Mouse (Mus musculus): Measurements from ENCODE around the gene Gpatch2.

Gpatch2 gene

DNA sequence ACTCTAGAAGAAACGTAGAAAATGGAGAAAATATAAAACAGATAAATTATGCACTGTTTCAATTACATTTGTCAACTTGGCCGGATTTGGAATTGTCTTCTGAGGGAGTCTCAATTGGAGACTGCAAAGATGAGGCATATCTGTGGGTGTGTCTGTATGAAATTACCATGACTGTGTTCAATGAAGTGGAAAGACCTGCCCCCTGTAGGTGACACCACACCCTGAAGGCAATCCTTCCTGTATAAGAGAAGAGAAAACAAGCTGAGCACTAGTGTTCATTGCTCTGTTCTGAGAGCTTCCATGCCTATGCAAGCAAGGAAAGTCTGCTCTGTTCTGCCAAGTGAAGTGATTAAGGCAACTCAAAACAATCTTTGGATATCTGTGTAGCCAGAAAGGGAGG, 153.7 kb downstream of the Gpatch2 start:
- DNase-seq (ENCODE audit: low spot score), result no peak

DNA sequence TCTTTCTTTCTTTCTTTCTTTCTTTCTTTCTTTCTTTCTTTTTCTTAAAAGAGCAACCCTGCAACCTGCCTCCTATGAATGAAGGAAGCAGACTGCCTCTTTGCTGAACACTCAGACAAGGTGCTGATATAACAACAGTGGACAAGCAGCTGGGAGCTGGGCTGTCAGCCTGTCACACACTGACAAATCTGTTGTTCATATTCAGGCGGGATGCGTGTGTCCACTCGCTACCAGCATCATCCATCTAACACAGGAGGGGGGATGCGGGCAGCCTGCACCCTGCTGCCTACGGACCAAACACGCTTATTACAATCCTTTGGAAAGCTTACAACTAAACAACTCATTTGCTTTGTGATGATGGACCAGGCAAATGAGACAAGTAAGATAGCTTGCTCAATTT, 158.2 kb downstream of the Gpatch2 start:
- no peak for DNase-seq (ENCODE audit: low spot score)

DNA sequence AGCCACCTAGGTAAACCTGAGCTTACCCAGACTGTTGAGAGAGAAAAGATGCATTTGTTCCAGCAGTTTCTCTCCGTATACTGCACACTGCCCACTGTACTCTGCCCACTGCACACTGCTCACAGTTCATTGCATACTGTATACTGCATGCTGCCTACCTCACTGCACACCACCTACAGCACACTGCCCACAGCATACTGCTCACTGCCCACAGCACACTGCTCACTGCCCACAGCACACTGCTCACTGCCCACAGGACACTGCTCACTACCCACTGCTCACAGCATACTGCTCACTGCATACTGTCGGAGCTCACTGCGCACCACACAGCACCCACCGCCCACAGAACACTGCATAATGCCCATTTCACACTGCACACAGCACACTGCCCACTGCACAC, 159.1 kb downstream of the Gpatch2 start:
- no peak for DNase-seq (ENCODE audit: low spot score)

DNA sequence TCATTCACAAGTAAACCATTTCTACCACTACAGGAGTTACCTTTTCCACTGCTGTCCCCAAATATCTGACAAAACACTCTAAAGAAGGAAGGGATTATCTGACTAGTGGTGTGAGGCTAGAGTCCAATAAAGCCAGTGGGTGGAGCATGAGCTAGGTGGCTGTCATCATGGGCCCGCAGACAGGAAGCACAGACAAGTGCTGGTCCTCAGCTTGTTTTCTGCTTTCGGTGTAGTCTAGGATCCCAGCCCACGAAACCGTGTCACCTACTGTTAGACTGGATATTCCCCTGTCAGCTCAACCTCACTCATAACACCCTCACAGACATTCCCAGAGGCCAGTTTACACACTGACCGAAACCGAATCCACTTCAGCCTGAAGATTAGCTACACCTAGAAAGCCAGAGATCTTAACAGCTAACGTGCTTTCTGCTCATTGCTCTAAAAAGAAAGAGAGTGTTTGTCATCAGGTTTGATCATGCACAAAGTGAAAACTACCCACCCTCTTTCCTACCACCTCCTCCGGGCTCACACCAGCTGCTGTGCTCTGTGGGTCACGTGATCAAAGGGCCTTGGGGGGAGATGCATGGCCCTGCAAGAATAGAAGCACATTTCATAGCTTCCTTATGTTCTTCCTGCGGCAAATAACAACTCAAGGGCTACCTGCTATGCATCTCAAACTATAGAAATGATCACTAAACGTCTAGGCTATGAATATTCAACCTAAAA, 161.8 kb downstream of the Gpatch2 start:
- DNase-seq (ENCODE audit: low spot score), result no peak

DNA sequence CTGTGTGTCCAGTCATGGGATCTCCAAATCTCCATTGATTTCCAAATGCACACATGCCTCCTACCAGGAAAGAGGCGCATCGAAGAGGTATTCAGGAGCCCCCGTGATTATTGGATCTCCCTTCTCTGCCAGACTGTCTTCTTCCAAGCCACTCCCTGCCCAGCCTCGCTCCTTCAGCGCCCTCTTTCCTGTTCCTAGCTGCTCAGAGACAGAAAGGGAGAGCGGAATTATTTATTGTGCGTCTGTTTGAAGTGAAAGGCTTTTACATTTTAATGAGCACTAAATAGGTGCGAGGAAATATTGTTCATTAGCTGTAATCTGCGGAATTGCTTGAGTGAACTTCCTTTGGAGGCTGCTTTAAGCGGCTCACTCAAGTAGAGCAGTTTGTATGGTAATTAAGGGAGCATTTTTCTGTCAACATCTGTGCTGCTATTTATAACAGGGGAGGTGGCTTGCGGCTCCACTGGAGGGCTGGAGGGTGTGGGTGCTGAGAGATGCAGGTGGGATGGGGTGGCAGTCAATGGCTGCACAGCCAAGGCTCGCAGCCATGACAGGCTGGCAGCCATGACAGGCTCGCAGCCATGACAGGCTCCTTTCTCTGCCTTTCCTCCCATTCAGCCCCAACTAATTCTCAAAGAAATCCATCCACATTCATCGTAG, 162.7 kb downstream of the Gpatch2 start:
- no peak for DNase-seq (ENCODE audit: low spot score)

DNA sequence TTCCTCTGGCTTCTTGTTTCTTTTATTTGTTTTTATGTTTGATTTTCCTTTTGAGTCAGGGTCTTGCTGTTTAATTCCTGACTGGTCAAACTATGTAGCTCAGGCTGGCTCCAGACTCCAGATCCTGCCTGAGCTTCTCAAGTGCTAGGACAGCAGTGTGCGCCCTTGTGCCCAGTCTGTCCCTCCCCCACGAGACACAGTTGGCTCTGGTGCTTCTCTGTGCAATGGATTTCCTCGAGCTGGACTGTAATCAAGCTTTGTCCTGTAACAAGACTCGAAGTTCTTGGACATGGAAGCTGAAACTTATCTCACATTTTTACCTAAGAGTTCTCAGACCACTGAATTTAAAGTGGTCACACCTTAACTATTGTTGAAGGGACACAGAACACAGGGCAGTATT, 174.2 kb downstream of the Gpatch2 start:
- no peak for DNase-seq (ENCODE audit: low spot score)

DNA sequence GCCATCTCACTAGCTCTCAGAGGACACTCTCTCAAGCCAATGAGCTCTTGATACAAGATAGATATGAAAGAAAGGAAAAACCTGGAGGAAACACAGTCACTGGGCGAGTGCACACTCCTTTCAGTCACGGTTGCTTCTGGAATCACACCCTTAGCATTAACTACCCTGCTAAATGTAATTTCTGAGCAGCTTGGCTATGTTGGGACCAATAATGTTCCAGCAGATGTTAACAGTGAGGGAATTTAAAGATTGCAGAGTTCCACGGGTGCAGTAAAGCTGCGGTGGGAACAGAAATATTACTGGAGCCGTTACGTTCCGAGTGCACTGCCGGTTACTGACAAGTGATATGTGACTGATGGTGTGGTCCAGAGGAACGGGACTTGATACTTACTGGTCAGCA, 185.5 kb downstream of the Gpatch2 start:
- no peak for DNase-seq (ENCODE audit: low spot score)

Measured in ovary, adult 18-20 months (tissue).